ENCODE assay signal across 16 mouse cellular contexts in the genomic region with DNA sequence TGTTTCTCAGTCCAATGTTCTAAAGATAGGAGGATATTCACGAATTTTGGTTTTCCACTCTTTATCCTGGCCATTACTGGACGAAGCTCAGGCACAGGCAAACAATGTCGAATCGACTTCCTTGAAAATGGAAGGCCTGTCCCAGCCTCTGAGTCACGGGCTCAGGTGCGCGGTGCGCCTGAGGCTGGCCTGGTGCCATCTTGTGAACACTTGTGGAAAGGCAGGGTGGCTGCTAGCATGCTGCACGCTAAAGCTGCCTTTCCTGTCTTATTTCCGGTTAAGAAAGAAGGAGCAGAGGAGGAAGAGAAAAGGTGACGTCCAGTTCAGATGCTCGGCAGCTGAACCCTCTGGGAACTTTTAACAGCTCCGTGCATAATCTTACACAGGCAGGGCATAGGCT.
DNase-seq lines count a peak whose midpoint lies in the region; TF ChIP-seq lines count a peak whose summit lies in the region.
"Had no signal": no experiment of that assay in that cellular context is flagged by ENCODE, and none has a peak within 500 bp of the region (broad histone marks: within the 10 kb centered on the region; RNA-seq: fewer than 3 reads in every experiment).

No protein-coding gene starts in this region.

- H3K36me3 ChIP-seq in thymus, adult 2 months (ENCODE audit: control insufficient read depth, insufficient read depth, low read length), result no peaks in the 10 kb centered on the region
- H3K36me3 ChIP-seq: liver, embryonic 12.5 days; midbrain, embryonic 10.5 days had no signal

- no peak overlapping the region for H3K4me3 ChIP-seq in thymus, adult 2 months (ENCODE audit: control insufficient read depth, insufficient read depth, low read length)
- H3K4me3 ChIP-seq: erythroblast, embryonic 14.5 days; liver, embryonic 12.5 days; midbrain, embryonic 10.5 days had no signal

- H3K4me1 ChIP-seq in thymus, adult 2 months (replicated peaks; ENCODE audit: control insufficient read depth, insufficient read depth, low read length), result no peaks in the 10 kb centered on the region
- H3K4me1 ChIP-seq: liver, embryonic 12.5 days; midbrain, embryonic 10.5 days had no signal

- H3K27ac ChIP-seq in thymus, adult 2 months (ENCODE audit: control insufficient read depth, insufficient read depth, low read length), result no peak overlapping the region
- H3K27ac ChIP-seq: kidney, postnatal 0 days; liver, embryonic 12.5 days; midbrain, embryonic 10.5 days had no signal

- no peak for TF ChIP-seq CTCF in thymus, adult 2 months (IDR thresholded peaks at IDR 0.05; ENCODE audit: borderline replicate concordance, control insufficient read depth, extremely low read depth, insufficient read depth, low read length, poor library complexity)

- peak; percentile 14 for DNase-seq in cerebellum, adult 11-12 months
- DNase-seq in cerebellum, postnatal 4 days (ENCODE audit: low spot score in 2 of 2), result no peak
- DNase-seq in kidney, postnatal 10 days, result peak; percentile 43
- DNase-seq in kidney, adult 11 months, result no peak
- DNase-seq in thymus, postnatal 4 days, result peak; percentile 14
- no peak for DNase-seq in thymus, adult 2 months
- no peak for DNase-seq in frontal cortex, adult 2 months (ENCODE audit: extremely low spot score in 1 of 2, low spot score in 1 of 2)
- DNase-seq in spleen, adult 12 weeks (ENCODE audit: low spot score), result no peak
- DNase-seq: adrenal gland, postnatal 25 days; gastrocnemius, postnatal 36 days; lung, postnatal 14 days; thymus, postnatal 14 days had no signal

- TF ChIP-seq POLR2A in thymus, adult 2 months (IDR thresholded peaks at IDR 0.05; ENCODE audit: control insufficient read depth, extremely low read depth, insufficient read depth, low read length, poor library complexity), result no peak

- WGBS in thymus, adult 2 months, result 68% methylated on average over 13 of the region's 13 CpGs

- H3K27me3 ChIP-seq in thymus, adult 2 months (ENCODE audit: control insufficient read depth, insufficient read depth, low read length), result no peaks in the 10 kb centered on the region
- H3K27me3 ChIP-seq: liver, embryonic 12.5 days had no signal

Comparison
In these comparisons a context has a peak if more than half of its experiments do, and no peak if none do; other contexts are left out.
1. DNase-seq: peak in cerebellum, adult 11-12 months (single experiment), kidney, postnatal 10 days (single experiment) and thymus, postnatal 4 days (single experiment); none in cerebellum, postnatal 4 days (0 of 2), kidney, adult 11 months (single experiment), thymus, adult 2 months (single experiment), frontal cortex, adult 2 months (0 of 2) and spleen, adult 12 weeks (single experiment).